Mouse (Mus musculus): ENCODE measurements around the gene Ccdc190. TPM values are rescaled to one million over a fixed set of nuclear protein-coding genes. Genes with fewer than 3 reads are reported as not detected.

Ccdc190 gene
- 0.11 TPM in 1 of 2 replicates, not detected in the other for polyA plus RNA-seq (2012; rRNA removed)

- 21% methylated on average over 12 of the region's 12 CpGs for WGBS
- Histone ChIP-seq H3K36me3 (ENCODE audit: control insufficient read depth, insufficient read depth, low read length) (no peaks in the 10 kb centered on the region), H3K27me3 (replicated peaks; ENCODE audit: control insufficient read depth, insufficient read depth, low read length) (no peaks in the 10 kb centered on the region), H3K4me1 (ENCODE audit: control insufficient read depth, insufficient read depth, low read length) (no peaks in the 10 kb centered on the region), H3K4me3 (ENCODE audit: insufficient read depth, low read depth, low read length) (no peak within 1 kb of the TSS), H3K27ac (ENCODE audit: insufficient read depth, low read depth, low read length) (no peak within 1 kb of the TSS)
- TF ChIP-seq POLR2A (IDR thresholded peaks at IDR 0.05; ENCODE audit: low read depth, low read length) (no peak), CTCF (conservative IDR thresholded peaks at IDR 0.05; ENCODE audit: insufficient read depth, insufficient read length, low read depth, low read length) (no peak)
- peak; percentile 46 for DNase-seq
Observed at GRCm38 (mm10) chr1:169928454-169928971, at the start of gene Ccdc190. Gene Ccdc190 (plus strand): TSS chr1:169928648.

GRCm38 (mm10) chr1:169879060-169879459, 49.4 kb upstream of the Ccdc190 start:
- no peak for TF ChIP-seq CTCF (conservative IDR thresholded peaks at IDR 0.05; ENCODE audit: insufficient read depth, insufficient read length, low read depth, low read length)
- no peak for TF ChIP-seq POLR2A (IDR thresholded peaks at IDR 0.05; ENCODE audit: low read depth, low read length)
- no peaks in the 10 kb centered on the region for H3K4me1 ChIP-seq (ENCODE audit: control insufficient read depth, insufficient read depth, low read length)

GRCm38 (mm10) chr1:169880181-169880580, 48.3 kb upstream of the Ccdc190 start:
- H3K4me3 ChIP-seq (ENCODE audit: insufficient read depth, low read depth, low read length): no peak overlapping the region
- DNase-seq: no peak
- no peak for TF ChIP-seq POLR2A (IDR thresholded peaks at IDR 0.05; ENCODE audit: low read depth, low read length)
- no peak for TF ChIP-seq CTCF (conservative IDR thresholded peaks at IDR 0.05; ENCODE audit: insufficient read depth, insufficient read length, low read depth, low read length)
- WGBS: 80% methylated on average over 5 of the region's 5 CpGs
- H3K4me1 ChIP-seq (ENCODE audit: control insufficient read depth, insufficient read depth, low read length): no peaks in the 10 kb centered on the region
- H3K27me3 ChIP-seq (replicated peaks; ENCODE audit: control insufficient read depth, insufficient read depth, low read length): no peaks in the 10 kb centered on the region
- H3K27ac ChIP-seq (ENCODE audit: insufficient read depth, low read depth, low read length): no peak overlapping the region
- H3K36me3 ChIP-seq (ENCODE audit: control insufficient read depth, insufficient read depth, low read length): no peaks in the 10 kb centered on the region

More at GRCm38 (mm10) chr1:169879060-169879459, 49.4 kb upstream of the Ccdc190 start:
- H3K4me3 ChIP-seq (ENCODE audit: insufficient read depth, low read depth, low read length): no peak overlapping the region
- no peaks in the 10 kb centered on the region for H3K36me3 ChIP-seq (ENCODE audit: control insufficient read depth, insufficient read depth, low read length)
- no peak for DNase-seq
- no peak overlapping the region for H3K27ac ChIP-seq (ENCODE audit: insufficient read depth, low read depth, low read length)
- 90% methylated on average over 4 of the region's 4 CpGs for WGBS
- no peaks in the 10 kb centered on the region for H3K27me3 ChIP-seq (replicated peaks; ENCODE audit: control insufficient read depth, insufficient read depth, low read length)

GRCm38 (mm10) chr1:169883081-169883565, 45.3 kb upstream of the Ccdc190 start:
- Histone ChIP-seq H3K4me1 (ENCODE audit: control insufficient read depth, insufficient read depth, low read length) (no peaks in the 10 kb centered on the region), H3K36me3 (ENCODE audit: control insufficient read depth, insufficient read depth, low read length) (no peaks in the 10 kb centered on the region), H3K27me3 (replicated peaks; ENCODE audit: control insufficient read depth, insufficient read depth, low read length) (no peaks in the 10 kb centered on the region), H3K27ac (ENCODE audit: insufficient read depth, low read depth, low read length) (no peak overlapping the region), H3K4me3 (ENCODE audit: insufficient read depth, low read depth, low read length) (no peak overlapping the region)
- 68% methylated on average over 5 of the region's 5 CpGs for WGBS
- TF ChIP-seq POLR2A (IDR thresholded peaks at IDR 0.05; ENCODE audit: low read depth, low read length) (no peak), CTCF (conservative IDR thresholded peaks at IDR 0.05; ENCODE audit: insufficient read depth, insufficient read length, low read depth, low read length) (no peak)
- no peak for DNase-seq

GRCm38 (mm10) chr1:169889250-169889649, 39.2 kb upstream of the Ccdc190 start:
- no peak for DNase-seq
- H3K4me3 ChIP-seq (ENCODE audit: insufficient read depth, low read depth, low read length): no peak overlapping the region
- 83% methylated on average over 2 of the region's 2 CpGs for WGBS
- TF ChIP-seq CTCF (conservative IDR thresholded peaks at IDR 0.05; ENCODE audit: insufficient read depth, insufficient read length, low read depth, low read length) (no peak), POLR2A (IDR thresholded peaks at IDR 0.05; ENCODE audit: low read depth, low read length) (no peak)
- no peaks in the 10 kb centered on the region for H3K27me3 ChIP-seq (replicated peaks; ENCODE audit: control insufficient read depth, insufficient read depth, low read length)
- no peak overlapping the region for H3K27ac ChIP-seq (ENCODE audit: insufficient read depth, low read depth, low read length)
- no peaks in the 10 kb centered on the region for H3K36me3 ChIP-seq (ENCODE audit: control insufficient read depth, insufficient read depth, low read length)
- no peaks in the 10 kb centered on the region for H3K4me1 ChIP-seq (ENCODE audit: control insufficient read depth, insufficient read depth, low read length)

- no peaks in the 10 kb centered on the region for H3K4me1 ChIP-seq (ENCODE audit: control insufficient read depth, insufficient read depth, low read length)
- no peak overlapping the region for H3K27ac ChIP-seq (ENCODE audit: insufficient read depth, low read depth, low read length)
- DNase-seq: no peak
- no peaks in the 10 kb centered on the region for H3K27me3 ChIP-seq (replicated peaks; ENCODE audit: control insufficient read depth, insufficient read depth, low read length)
- no peaks in the 10 kb centered on the region for H3K36me3 ChIP-seq (ENCODE audit: control insufficient read depth, insufficient read depth, low read length)
- H3K4me3 ChIP-seq (ENCODE audit: insufficient read depth, low read depth, low read length): no peak overlapping the region
- WGBS: 80% methylated on average over 2 of the region's 2 CpGs
- TF ChIP-seq POLR2A (IDR thresholded peaks at IDR 0.05; ENCODE audit: low read depth, low read length) (no peak), CTCF (conservative IDR thresholded peaks at IDR 0.05; ENCODE audit: insufficient read depth, insufficient read length, low read depth, low read length) (no peak)
Observed at GRCm38 (mm10) chr1:169893976-169894375, 34.5 kb upstream of the Ccdc190 start.

DNA sequence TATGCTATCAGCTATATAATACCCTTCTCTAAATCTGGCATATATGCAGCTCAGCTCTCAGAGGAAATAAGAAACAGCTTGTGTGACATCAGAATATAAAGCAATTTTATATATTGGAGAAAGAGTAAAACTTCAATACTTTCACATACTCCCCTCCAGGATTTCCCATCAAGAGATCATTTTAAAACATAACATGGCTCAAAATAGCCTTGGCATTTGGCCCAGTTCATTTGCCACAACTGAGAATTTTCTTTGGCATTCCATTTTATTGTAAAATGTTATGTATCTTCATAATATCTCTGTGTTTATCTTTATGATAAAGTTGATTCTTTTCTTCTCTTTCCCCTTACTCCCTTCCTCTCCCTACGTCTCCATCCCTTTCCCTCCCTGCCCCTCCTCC, 32.8 kb upstream of the Ccdc190 start:
- no peak for TF ChIP-seq CTCF (conservative IDR thresholded peaks at IDR 0.05; ENCODE audit: insufficient read depth, insufficient read length, low read depth, low read length)
- no peak for TF ChIP-seq POLR2A (IDR thresholded peaks at IDR 0.05; ENCODE audit: low read depth, low read length)
- Histone ChIP-seq H3K27ac (ENCODE audit: insufficient read depth, low read depth, low read length) (no peak overlapping the region), H3K4me1 (ENCODE audit: control insufficient read depth, insufficient read depth, low read length) (no peaks in the 10 kb centered on the region), H3K4me3 (ENCODE audit: insufficient read depth, low read depth, low read length) (no peak overlapping the region), H3K36me3 (ENCODE audit: control insufficient read depth, insufficient read depth, low read length) (no peaks in the 10 kb centered on the region), H3K27me3 (replicated peaks; ENCODE audit: control insufficient read depth, insufficient read depth, low read length) (no peaks in the 10 kb centered on the region)
- no peak for DNase-seq
- WGBS: 75% methylated on average over 1 of the region's 1 CpGs
